Mouse (Mus musculus) heart, embryonic 11.5 days (tissue): ENCODE measurements around the gene Klf4. TPM values are rescaled to one million over a fixed set of nuclear protein-coding genes. Genes with fewer than 3 reads are reported as not detected.
A peak's percentile ranks its signal among the peaks of the same experiment; 100 is the strongest.

Source experiments
- ATAC-seq: fragments of 200-750 bp; cut with Nextera tagmentation; replicated peaks from 2 replicates; pipeline ENCODE4 v1.8.0; 2017; ENCODE audit warnings: moderate library complexity; ENCODE audit not compliant: insufficient number of reproducible peaks, low FRiP score, low TSS enrichment
- H3K27ac ChIP-seq: fragments of 300-500 bp; sonication (generic); 2 replicates; pipeline ENCODE4 v1.5.1; 2014; ENCODE audit warnings: mild to moderate bottlenecking, low read depth, low read length
- H3K27me3 ChIP-seq: fragments of 300-500 bp; sonication (generic); 2 replicates; pipeline ENCODE4 v1.6.1; 2014; ENCODE audit warnings: mild to moderate bottlenecking, low read length, mixed read lengths; ENCODE audit not compliant: control insufficient read depth, insufficient read depth
- H3K36me3 ChIP-seq: fragments of 300-500 bp; sonication (generic); 2 replicates; pipeline ENCODE4 v1.6.1; 2014; ENCODE audit warnings: mild to moderate bottlenecking, low read length, moderate library complexity, mixed read lengths; ENCODE audit not compliant: control insufficient read depth, insufficient read depth
- H3K4me1 ChIP-seq: fragments of 300-500 bp; sonication (generic); 2 replicates; pipeline ENCODE4 v1.6.1; 2014; ENCODE audit warnings: low read length; ENCODE audit not compliant: control insufficient read depth, insufficient read depth
- H3K4me2 ChIP-seq: fragments of 300-500 bp; sonication (generic); 2 replicates; pipeline ENCODE4 v1.6.1; 2014; ENCODE audit warnings: mild to moderate bottlenecking, moderate library complexity
- H3K4me3 ChIP-seq: fragments of 300-500 bp; sonication (generic); 2 replicates; pipeline ENCODE4 v1.5.1; 2014; ENCODE audit warnings: low read depth, low read length
- H3K9ac ChIP-seq: fragments of 300-500 bp; sonication (generic); 2 replicates; pipeline ENCODE4 v1.6.1; 2014; ENCODE audit warnings: mild to moderate bottlenecking, low read depth, low read length, moderate library complexity
- H3K9me3 ChIP-seq: fragments of 300-500 bp; sonication (generic); replicated peaks from 2 replicates; pipeline ENCODE4 v1.6.1; 2016; ENCODE audit warnings: low read length; ENCODE audit not compliant: control insufficient read depth
- WGBS: fragments of 180-500 bp; shearing (Covaris S2); extraction: QIAGEN DNeasy Blood & Tissue Kit; methylation state at CpG from one replicate; pipeline ENCODE4 v1.1.7; 2014; ENCODE audit not compliant: insufficient replicate concordance; 5-methylcytosine and 5-hydroxymethylcytosine counted together
- polyA plus RNA-seq: library from polyadenylated mRNA; unstranded; fragments of >200 nt; fragmentation: Nextera tagmentation; extraction: Ambion mirVana; gene quantifications from 2 replicates; pipeline ENCODE4 v1.2.1, GENCODE M21; 2014

The Klf4 gene
- 3.3 and 4.0 TPM in 2 replicates for polyA plus RNA-seq

GRCm38 (mm10) chr4:55532407-55533195 lies at the start of gene Klf4:
TSS of gene Klf4 (minus strand) at chr4:55532466.
- Histone ChIP-seq H3K4me1 (peaks cover 2% of the 10 kb centered on the region), H3K4me2 (peak within 1 kb of the TSS; percentile 96), H3K4me3 (peak within 1 kb of the TSS; percentile 64), H3K36me3 (no peaks in the 10 kb centered on the region), H3K27me3 (peaks cover 9% of the 10 kb centered on the region), H3K27ac (peak within 1 kb of the TSS; percentile 84), H3K9ac (peak within 1 kb of the TSS; percentile 78), H3K9me3 (no peaks in the 10 kb centered on the region)
- peak; percentile 81 for ATAC-seq
- WGBS = under 1% methylated on average over 75 of the region's 99 CpGs

DNA sequence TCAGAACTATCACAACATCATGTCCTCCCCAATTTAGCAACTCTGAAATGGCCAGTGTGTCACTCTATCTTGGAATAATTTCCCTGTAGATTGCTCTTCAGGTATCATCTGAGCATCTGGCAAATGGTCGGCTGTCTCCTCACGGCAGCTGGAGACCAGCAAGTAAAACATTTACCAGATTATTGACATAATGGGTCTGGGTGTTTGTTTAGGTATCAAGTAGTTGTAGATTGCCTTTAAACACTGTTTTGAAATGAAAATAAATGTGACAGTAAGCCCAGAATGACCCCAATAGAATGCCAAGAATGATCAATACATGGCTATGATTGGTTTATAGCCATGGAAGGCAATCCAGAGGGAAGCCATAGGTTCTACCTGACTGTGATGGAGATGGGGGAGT lies 39.2 kb upstream of the Klf4 start:
- no peaks in the 10 kb centered on the region for H3K9me3 ChIP-seq
- H3K9ac ChIP-seq = no peak overlapping the region
- 77% methylated on average over 2 of the region's 2 CpGs for WGBS
- no peaks in the 10 kb centered on the region for H3K36me3 ChIP-seq
- H3K27me3 ChIP-seq = no peaks in the 10 kb centered on the region
- H3K4me3 ChIP-seq = no peak overlapping the region
- no peak overlapping the region for H3K4me2 ChIP-seq
- no peak for ATAC-seq
- no peak overlapping the region for H3K27ac ChIP-seq
- H3K4me1 ChIP-seq = no peaks in the 10 kb centered on the region

GRCm38 (mm10) chr4:55567986-55568385 lies 35.7 kb upstream of the Klf4 start:
- H3K36me3 ChIP-seq = no peaks in the 10 kb centered on the region
- no peaks in the 10 kb centered on the region for H3K9me3 ChIP-seq
- 83% methylated on average over 9 of the region's 9 CpGs for WGBS
- H3K27ac ChIP-seq = no peak overlapping the region
- H3K27me3 ChIP-seq = no peaks in the 10 kb centered on the region
- no peak overlapping the region for H3K9ac ChIP-seq
- H3K4me1 ChIP-seq = no peaks in the 10 kb centered on the region
- no peak for ATAC-seq
- H3K4me2 ChIP-seq = no peak overlapping the region
- H3K4me3 ChIP-seq = no peak overlapping the region

GRCm38 (mm10) chr4:55567575-55567974 lies 35.3 kb upstream of the Klf4 start:
- no peak overlapping the region for H3K9ac ChIP-seq
- H3K27ac ChIP-seq = no peak overlapping the region
- 84% methylated on average over 5 of the region's 5 CpGs for WGBS
- no peaks in the 10 kb centered on the region for H3K36me3 ChIP-seq
- no peak for ATAC-seq
- H3K4me3 ChIP-seq = no peak overlapping the region
- no peaks in the 10 kb centered on the region for H3K9me3 ChIP-seq
- H3K4me1 ChIP-seq = no peaks in the 10 kb centered on the region
- no peaks in the 10 kb centered on the region for H3K27me3 ChIP-seq
- H3K4me2 ChIP-seq = no peak overlapping the region

DNA sequence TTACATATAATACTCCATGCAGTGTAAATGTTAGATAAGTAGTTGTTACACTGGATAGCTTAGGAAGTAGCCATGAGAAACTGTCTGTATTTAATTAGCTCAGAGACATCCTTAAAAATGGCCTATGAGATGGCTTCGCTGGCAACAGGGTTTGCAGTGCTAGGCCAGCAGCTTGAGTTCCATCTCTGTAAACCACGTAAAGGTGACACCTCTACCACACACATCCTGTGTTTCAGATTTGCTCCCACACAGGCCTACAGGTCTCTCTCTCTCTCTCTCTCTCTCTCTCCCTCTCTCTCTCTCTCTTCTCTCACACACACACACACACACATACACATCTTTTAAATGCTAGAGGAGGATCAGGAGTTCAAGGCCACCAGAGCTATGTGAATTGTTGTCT lies 32.1 kb upstream of the Klf4 start:
- Histone ChIP-seq H3K27me3 (no peaks in the 10 kb centered on the region), H3K4me1 (no peaks in the 10 kb centered on the region), H3K9ac (no peak overlapping the region), H3K4me3 (no peak overlapping the region), H3K36me3 (no peaks in the 10 kb centered on the region), H3K27ac (no peak overlapping the region), H3K9me3 (no peaks in the 10 kb centered on the region), H3K4me2 (no peak overlapping the region)
- ATAC-seq = no peak
- 84% methylated on average over 2 of the region's 2 CpGs for WGBS

GRCm38 (mm10) chr4:55563050-55563449 lies 30.8 kb upstream of the Klf4 start:
- no peaks in the 10 kb centered on the region for H3K36me3 ChIP-seq
- no peaks in the 10 kb centered on the region for H3K9me3 ChIP-seq
- no peaks in the 10 kb centered on the region for H3K4me1 ChIP-seq
- 57% methylated on average over 8 of the region's 8 CpGs for WGBS
- no peak overlapping the region for H3K9ac ChIP-seq
- H3K4me3 ChIP-seq = no peak overlapping the region
- H3K4me2 ChIP-seq = no peak overlapping the region
- H3K27me3 ChIP-seq = no peaks in the 10 kb centered on the region
- ATAC-seq = no peak
- no peak overlapping the region for H3K27ac ChIP-seq

DNA sequence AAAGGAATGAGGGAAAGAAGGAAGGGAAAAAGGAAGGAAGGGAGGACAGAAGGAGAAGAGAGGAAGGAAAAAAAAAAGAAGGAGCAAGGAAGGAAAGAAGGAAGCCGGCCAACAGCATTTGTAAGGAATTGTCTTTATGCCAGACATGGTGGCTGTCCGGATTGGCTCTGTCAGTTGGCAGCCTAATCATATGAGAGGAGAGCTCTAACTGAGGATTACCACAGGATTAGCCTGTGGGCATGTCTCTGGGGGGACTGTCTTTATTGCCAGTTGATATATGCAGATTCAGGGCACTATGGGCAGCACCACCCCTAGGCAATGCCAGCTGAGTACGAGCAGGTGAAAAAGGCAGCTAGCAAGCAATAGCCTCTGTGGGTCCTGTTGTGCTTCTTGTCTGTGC lies 29.8 kb upstream of the Klf4 start:
- WGBS = 80% methylated on average over 3 of the region's 3 CpGs
- no peak for ATAC-seq
- H3K27me3 ChIP-seq = no peaks in the 10 kb centered on the region
- H3K4me2 ChIP-seq = no peak overlapping the region
- no peaks in the 10 kb centered on the region for H3K4me1 ChIP-seq
- H3K9me3 ChIP-seq = no peaks in the 10 kb centered on the region
- H3K9ac ChIP-seq = no peak overlapping the region
- no peak overlapping the region for H3K27ac ChIP-seq
- no peaks in the 10 kb centered on the region for H3K36me3 ChIP-seq
- H3K4me3 ChIP-seq = no peak overlapping the region

GRCm38 (mm10) chr4:55546869-55547268 lies 14.6 kb upstream of the Klf4 start:
- no peaks in the 10 kb centered on the region for H3K27me3 ChIP-seq
- no peak for ATAC-seq
- H3K4me3 ChIP-seq = no peak overlapping the region
- 88% methylated on average over 12 of the region's 12 CpGs for WGBS
- H3K27ac ChIP-seq = no peak overlapping the region
- H3K9ac ChIP-seq = no peak overlapping the region
- peaks cover 6% of the 10 kb centered on the region for H3K4me1 ChIP-seq
- no peaks in the 10 kb centered on the region for H3K36me3 ChIP-seq
- H3K4me2 ChIP-seq = no peak overlapping the region
- no peaks in the 10 kb centered on the region for H3K9me3 ChIP-seq

DNA sequence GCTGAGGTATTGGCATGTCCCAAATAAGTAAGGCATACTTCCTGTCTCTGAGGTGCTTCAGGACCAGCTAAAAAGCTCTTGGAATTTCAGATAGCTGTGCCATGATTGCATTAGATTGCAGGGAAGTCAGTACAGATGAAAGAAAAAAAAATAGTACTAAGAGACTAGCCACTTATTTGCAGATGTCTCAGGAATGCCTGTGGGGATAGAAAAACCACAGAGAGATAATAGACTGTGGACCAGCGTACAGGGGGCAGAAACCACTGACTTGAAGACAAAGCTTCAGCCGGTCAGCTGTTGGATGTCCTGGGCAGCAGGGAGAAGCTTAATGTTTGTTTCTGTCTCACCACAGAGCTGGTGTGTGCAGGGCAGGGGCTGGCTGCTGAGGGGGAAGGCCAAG lies 10.5 kb upstream of the Klf4 start:
- no peaks in the 10 kb centered on the region for H3K9me3 ChIP-seq
- no peak overlapping the region for H3K9ac ChIP-seq
- H3K27ac ChIP-seq = no peak overlapping the region
- H3K36me3 ChIP-seq = no peaks in the 10 kb centered on the region
- 19% methylated on average over 2 of the region's 2 CpGs for WGBS
- H3K4me2 ChIP-seq = no peak overlapping the region
- no peak for ATAC-seq
- peaks cover 22% of the 10 kb centered on the region for H3K4me1 ChIP-seq
- no peaks in the 10 kb centered on the region for H3K27me3 ChIP-seq
- no peak overlapping the region for H3K4me3 ChIP-seq
